In the genomic region with DNA sequence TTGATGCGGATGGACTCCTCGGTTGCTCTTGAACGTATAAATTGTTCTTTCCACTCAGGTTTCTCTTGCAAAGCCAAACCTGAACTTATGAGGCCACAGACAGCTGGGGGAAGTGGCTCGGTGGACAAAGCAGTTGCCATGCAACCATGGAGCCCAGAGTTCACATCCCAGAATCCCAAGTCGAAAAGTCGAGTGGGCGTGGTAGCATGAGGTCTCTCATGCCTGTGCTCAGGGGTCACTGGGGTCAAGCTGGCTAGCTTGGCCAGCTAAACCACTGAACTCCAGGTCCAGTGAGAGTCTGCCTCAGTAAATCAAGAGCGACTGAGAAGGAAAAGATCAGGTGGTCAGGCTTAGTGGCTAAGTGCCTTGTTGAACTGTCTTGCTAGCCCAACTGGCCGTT, we compare ENCODE assay signal across 11 mouse cellular contexts. TPM values are rescaled to one million over a fixed set of nuclear protein-coding genes. Genes with fewer than 3 reads are reported as not detected.
DNase-seq lines count a peak whose midpoint lies in the region; ATAC-seq lines count a peak whose summit lies in the region.
"Had no signal": no experiment of that assay in that cellular context is flagged by ENCODE, and none has a peak within 500 bp of the region (broad histone marks: within the 10 kb centered on the region; RNA-seq: fewer than 3 reads in every experiment).

No protein-coding gene starts in this region.

- H3K9ac ChIP-seq in liver, embryonic 15.5 days = no peak overlapping the region
- H3K9ac ChIP-seq: embryonic facial prominence, embryonic 13.5 days had no signal

- H3K27me3 ChIP-seq in liver, embryonic 15.5 days = no peaks in the 10 kb centered on the region
- H3K27me3 ChIP-seq: embryonic facial prominence, embryonic 13.5 days had no signal

- H3K4me3 ChIP-seq in liver, embryonic 15.5 days (replicated peaks) = no peak overlapping the region
- H3K4me3 ChIP-seq: embryonic facial prominence, embryonic 13.5 days had no signal

- no peaks in the 10 kb centered on the region for H3K9me3 ChIP-seq in liver, embryonic 15.5 days (replicated peaks)
- H3K9me3 ChIP-seq: embryonic facial prominence, embryonic 13.5 days had no signal

- 69% methylated on average over 9 of the region's 9 CpGs for WGBS in liver, embryonic 15.5 days (ENCODE audit: insufficient replicate concordance)

- no peak overlapping the region for H3K4me2 ChIP-seq in liver, embryonic 15.5 days
- H3K4me2 ChIP-seq: embryonic facial prominence, embryonic 13.5 days had no signal

- no peaks in the 10 kb centered on the region for H3K36me3 ChIP-seq in liver, embryonic 15.5 days (replicated peaks)

- H3K4me1 ChIP-seq in liver, embryonic 15.5 days (replicated peaks) = peaks cover 12% of the 10 kb centered on the region
- H3K4me1 ChIP-seq: embryonic facial prominence, embryonic 13.5 days had no signal

- no peak overlapping the region for H3K27ac ChIP-seq in liver, embryonic 15.5 days (replicated peaks)
- H3K27ac ChIP-seq: embryonic facial prominence, embryonic 13.5 days had no signal

- peak; percentile 37; the same call in 1 of the 2 replicates for ATAC-seq in liver, embryonic 15.5 days (ENCODE audit: insufficient read depth)

- peak; percentile 24 for DNase-seq in embryo, embryonic 10.5 days (ENCODE audit: low spot score)
- DNase-seq in embryo, embryonic 9.5 days (ENCODE audit: extremely low spot score) = no peak
- peak; percentile 77 for DNase-seq in kidney, adult 11 months
- DNase-seq in kidney, adult 18-20 months = no peak
- peak; percentile 45 for DNase-seq in ZHBTc4 (ENCODE audit: low read depth, low spot score)
- no peak for DNase-seq in ovary, postnatal 36 days (ENCODE audit: low spot score)
- DNase-seq in thymus, adult 18-20 months = no peak
- DNase-seq: adrenal gland, adult 2 months; cerebellum, adult 11 months had no signal

RNA-seq across cellular contexts. Expression of gene Elovl6, which starts 59.1 kb away (rescaled TPM):
- 10.3 and 12.0 TPM in 2 replicates for polyA plus RNA-seq in liver, embryonic 15.5 days (2015; fragmentation: Nextera tagmentation; extraction: Ambion mirVana)

Comparison
In these comparisons a context has a peak if more than half of its experiments do, and no peak if none do; other contexts are left out.
1. DNase-seq: peak in embryo, embryonic 10.5 days (single experiment), kidney, adult 11 months (single experiment) and ZHBTc4 (single experiment); none in embryo, embryonic 9.5 days (single experiment), kidney, adult 18-20 months (single experiment), ovary, postnatal 36 days (single experiment) and thymus, adult 18-20 months (0 of 2).